Mouse (Mus musculus) cortical plate, adult 2 months (tissue): ENCODE results near the gene Tldc2.

Source experiments
- CTCF ChIP-seq: fragments of 200-500 bp; IDR thresholded peaks from 2 replicates; pipeline ENCODE4 v1.5.1; 2011; ENCODE audit warnings: mild to moderate bottlenecking, control low read depth, low read length; ENCODE audit not compliant: insufficient read depth; ENCODE audit errors: extremely low read depth
- POLR2A ChIP-seq: fragments of 200-500 bp; IDR thresholded peaks from 2 replicates; pipeline ENCODE4 v1.6.1; 2011; ENCODE audit warnings: mild to moderate bottlenecking, low read length, control low read depth; ENCODE audit not compliant: insufficient read depth; ENCODE audit errors: extremely low read depth

DNA sequence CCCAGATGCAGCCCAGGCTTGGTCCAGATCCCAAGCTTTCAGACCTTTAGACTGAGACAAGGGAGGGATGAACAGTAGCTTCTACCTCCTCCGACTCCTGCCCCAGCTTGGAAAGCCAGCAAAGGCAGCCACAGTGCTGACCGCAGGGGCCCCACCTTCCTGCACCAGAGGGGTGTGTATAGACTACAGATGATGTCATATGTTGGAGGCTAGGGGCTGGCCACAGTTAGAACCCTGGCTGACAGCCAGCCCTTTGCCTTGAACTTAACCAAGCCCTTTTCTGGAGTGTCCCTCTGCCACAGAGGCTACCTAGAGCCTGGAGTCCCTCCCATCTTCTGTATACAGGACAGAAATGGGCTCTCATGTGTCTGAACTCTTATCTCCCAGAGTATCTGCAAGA is 15.3 kb upstream of the Tldc2 start:
- TF ChIP-seq CTCF = no peak
- TF ChIP-seq POLR2A = no peak
